Mouse (Mus musculus) testis, adult 2 months (tissue): ENCODE results near the gene Tmc3.

Source experiments
- CTCF ChIP-seq: fragments of 200-500 bp; IDR thresholded peaks from 2 replicates; pipeline ENCODE4 v1.5.1; 2012; ENCODE audit warnings: low read depth, mild to moderate bottlenecking, inconsistent platforms, low read length, moderate library complexity; ENCODE audit not compliant: control insufficient read depth, insufficient read depth, insufficient replicate concordance
- POLR2A ChIP-seq: fragments of 200-500 bp; IDR thresholded peaks from 2 replicates; pipeline ENCODE4 v1.6.1; 2012; ENCODE audit warnings: low read depth, mild to moderate bottlenecking, inconsistent platforms, low read length, moderate library complexity; ENCODE audit not compliant: control insufficient read depth

DNA sequence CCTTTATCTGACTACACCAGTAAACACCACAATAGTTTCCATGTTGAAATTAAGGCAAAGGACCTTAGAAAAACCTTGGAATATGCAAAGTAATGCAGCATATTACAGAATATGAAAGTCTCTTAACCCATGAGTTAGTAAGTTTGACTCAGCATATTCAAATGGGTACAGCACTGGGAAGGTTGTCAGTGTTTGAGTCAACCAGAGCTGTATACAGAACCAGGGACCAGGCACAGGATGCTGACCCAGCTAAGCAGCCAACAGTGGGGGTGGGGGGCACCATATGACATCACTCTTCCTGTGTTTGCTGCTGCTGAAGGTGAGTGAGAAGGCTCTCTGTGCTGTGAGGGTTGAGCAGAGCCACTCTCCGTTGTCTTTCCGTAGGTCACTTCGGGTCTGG lies 12.3 kb downstream of the Tmc3 start:
- TF ChIP-seq CTCF (no peak), POLR2A (no peak)
